Mouse (Mus musculus) lung, postnatal 0 days (tissue): ENCODE measurements around the gene Plek2. TPM values are rescaled to one million over a fixed set of nuclear protein-coding genes. Genes with fewer than 3 reads are reported as not detected.

Experiments used
- ATAC-seq: fragments of 200-750 bp; cut with Nextera tagmentation; 2 replicates; pipeline ENCODE4 v1.8.0; 2017; ENCODE audit warnings: moderate library complexity
- DNase-seq: peaks from one replicate; pipeline ENCODE4 v3.0.0-alpha.2; 2016; ENCODE audit warnings: low spot score
- H3K27ac ChIP-seq: fragments of 300-500 bp; sonication (generic); 2 replicates; pipeline ENCODE4 v1.5.1; 2014; ENCODE audit warnings: antibody characterized with exemption, mild to moderate bottlenecking, low read length, mixed read lengths
- H3K27me3 ChIP-seq: fragments of 300-500 bp; sonication (generic); replicated peaks from 2 replicates; pipeline ENCODE4 v1.6.1; 2014; ENCODE audit warnings: low read length, mixed read lengths; ENCODE audit not compliant: insufficient read depth
- H3K36me3 ChIP-seq: fragments of 300-500 bp; sonication (generic); 2 replicates; pipeline ENCODE4 v1.6.1; 2014; ENCODE audit warnings: low read length, mixed read lengths; ENCODE audit not compliant: insufficient read depth
- H3K4me1 ChIP-seq: fragments of 300-500 bp; sonication (generic); 2 replicates; pipeline ENCODE4 v1.6.1; 2014; ENCODE audit warnings: antibody characterized with exemption, low read depth, low read length, mixed read lengths; ENCODE audit not compliant: insufficient read depth
- H3K4me2 ChIP-seq: fragments of 300-500 bp; sonication (generic); replicated peaks from 2 replicates; pipeline ENCODE4 v1.6.1; 2014; ENCODE audit warnings: low read depth, mild to moderate bottlenecking, low read length, moderate library complexity, mixed read lengths
- H3K4me3 ChIP-seq: fragments of 300-500 bp; sonication (generic); 2 replicates; pipeline ENCODE4 v1.5.1; 2014; ENCODE audit warnings: low read depth, low read length
- H3K9ac ChIP-seq: fragments of 300-500 bp; sonication (generic); replicated peaks from 2 replicates; pipeline ENCODE4 v1.6.1; 2014; ENCODE audit warnings: low read depth, mild to moderate bottlenecking
- H3K9me3 ChIP-seq: fragments of 300-500 bp; sonication (generic); 2 replicates; pipeline ENCODE4 v1.6.1; 2016; ENCODE audit warnings: low read length, mixed read lengths
- CTCF ChIP-seq: IDR thresholded peaks from 2 replicates; pipeline ENCODE4 v1.5.1; 2016; ENCODE audit warnings: antibody characterized with exemption, mild to moderate bottlenecking
- EP300 ChIP-seq: IDR thresholded peaks from 2 replicates; pipeline ENCODE4 v1.6.1; 2016; ENCODE audit warnings: antibody characterized with exemption, mild to moderate bottlenecking, control low read depth
- WGBS: fragments of 180-500 bp; shearing (Covaris S2); extraction: QIAGEN DNeasy Blood & Tissue Kit; methylation state at CpG from one replicate; pipeline ENCODE4 v1.1.7; 2014; 5-methylcytosine and 5-hydroxymethylcytosine counted together
- polyA plus RNA-seq: library from polyadenylated mRNA; unstranded; fragments of >200 nt; fragmentation: Nextera tagmentation; extraction: Ambion mirVana; gene quantifications from 2 replicates; pipeline ENCODE4 v1.2.1, GENCODE M21; 2015

Gene Plek2
- polyA plus RNA-seq, 1 experiment from 2014 or later, result 2.6 TPM

- DNase-seq, result no peak
- H3K9me3 ChIP-seq, result no peaks in the 10 kb centered on the region
- TF ChIP-seq CTCF (no peak), EP300 (no peak)
- H3K9ac ChIP-seq, result peak overlapping the region; percentile 62
- peak overlapping the region; percentile 89 for H3K27ac ChIP-seq
- peak; percentile 30 for ATAC-seq
- peak overlapping the region; percentile 70 for H3K4me3 ChIP-seq
- peak overlapping the region; percentile 57 for H3K4me2 ChIP-seq
- H3K36me3 ChIP-seq, result no peaks in the 10 kb centered on the region
- no peaks in the 10 kb centered on the region for H3K4me1 ChIP-seq
- H3K27me3 ChIP-seq, result no peaks in the 10 kb centered on the region
- WGBS, result under 1% methylated on average over 22 of the region's 22 CpGs
These were observed 44.5 kb downstream of the Plek2 start for GRCm38 (mm10) chr12:78862254-78862730.

GRCm38 (mm10) chr12:78861496-78862253, 45.1 kb downstream of the Plek2 start, which contains the start of the genes Atp6v1d and Eif2s1:
Atp6v1d (minus strand) TSS chr12:78861638.
Eif2s1 (plus strand) TSS chr12:78861819.
- Histone ChIP-seq H3K4me2 (peak within 1 kb of the TSS; percentile 75), H3K4me1 (no peaks in the 10 kb centered on the region), H3K27ac (peak within 1 kb of the TSS; percentile 89), H3K27me3 (no peaks in the 10 kb centered on the region), H3K9me3 (no peaks in the 10 kb centered on the region), H3K9ac (peak within 1 kb of the TSS; percentile 62), H3K36me3 (no peaks in the 10 kb centered on the region), H3K4me3 (peak within 1 kb of the TSS; percentile 70)
- TF ChIP-seq CTCF, result peak; percentile 86
- TF ChIP-seq EP300, result peak; percentile 65; the same call in 1 of the 2 replicates
- peak; percentile 100 for DNase-seq
- under 1% methylated on average over 55 of the region's 55 CpGs for WGBS
- ATAC-seq, result peak; percentile 100

GRCm38 (mm10) chr12:78860921-78861495, 45.8 kb downstream of the Plek2 start:
- DNase-seq, result peak; percentile 53
- H3K27me3 ChIP-seq, result no peaks in the 10 kb centered on the region
- H3K4me1 ChIP-seq, result no peaks in the 10 kb centered on the region
- TF ChIP-seq EP300 (no peak), CTCF (no peak)
- peak overlapping the region; percentile 56 for H3K9ac ChIP-seq
- H3K27ac ChIP-seq, result peak overlapping the region; percentile 74
- peak overlapping the region; percentile 70 for H3K4me3 ChIP-seq
- peak overlapping the region; percentile 75 for H3K4me2 ChIP-seq
- 0% methylated on average over 30 of the region's 30 CpGs for WGBS
- H3K36me3 ChIP-seq, result peaks cover 5% of the 10 kb centered on the region; the same call in 1 of the 2 replicates
- peak; percentile 8 for ATAC-seq
- H3K9me3 ChIP-seq, result no peaks in the 10 kb centered on the region

DNA sequence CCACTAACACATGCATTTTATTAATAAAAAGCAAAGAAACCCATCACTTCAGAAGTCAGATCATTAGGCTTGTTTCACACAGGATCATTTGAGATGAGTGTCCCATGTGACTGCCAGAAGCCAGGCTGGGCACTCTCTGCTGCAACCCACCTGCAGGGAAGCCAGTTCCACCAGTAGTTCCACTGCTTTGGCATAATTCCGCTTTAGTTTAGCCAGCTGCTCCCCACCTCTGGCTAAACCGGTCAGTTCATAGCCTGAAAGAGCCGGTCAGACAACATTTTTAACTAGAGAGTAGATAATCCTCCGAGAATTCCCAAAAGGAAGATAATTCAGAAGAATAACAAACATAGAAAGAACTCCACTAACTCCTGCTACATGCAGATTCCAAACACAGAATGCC, 58.5 kb downstream of the Plek2 start:
- Histone ChIP-seq H3K4me3 (no peak overlapping the region), H3K9ac (no peak overlapping the region), H3K27ac (no peak overlapping the region), H3K4me1 (no peaks in the 10 kb centered on the region), H3K9me3 (no peaks in the 10 kb centered on the region), H3K36me3 (peaks cover 17% of the 10 kb centered on the region; the same call in 1 of the 2 replicates), H3K4me2 (no peak overlapping the region), H3K27me3 (no peaks in the 10 kb centered on the region)
- 85% methylated on average over 4 of the region's 4 CpGs for WGBS
- DNase-seq (no peak), ATAC-seq (no peak)
- TF ChIP-seq EP300 (no peak), CTCF (no peak)

DNA sequence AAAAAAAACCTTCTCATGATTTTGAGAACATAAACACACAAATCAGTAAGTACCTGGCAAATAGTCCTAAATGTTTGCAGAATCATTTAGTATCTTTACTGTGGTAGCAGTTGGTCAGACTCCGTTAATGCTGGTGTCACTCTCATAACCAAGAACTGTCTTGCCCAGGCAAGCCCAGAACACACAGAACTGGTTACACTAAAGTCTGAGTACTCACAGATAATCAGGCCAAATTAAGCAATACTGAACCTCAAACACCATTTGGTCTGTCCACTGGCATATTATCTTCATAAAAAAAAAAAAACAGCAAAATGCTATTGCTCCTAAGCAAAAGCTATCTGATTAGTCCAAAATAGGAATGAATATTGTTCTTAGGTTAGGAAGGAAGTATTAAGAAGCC, 64.3 kb downstream of the Plek2 start:
- Histone ChIP-seq H3K4me1 (no peaks in the 10 kb centered on the region), H3K36me3 (peaks cover 17% of the 10 kb centered on the region; the same call in 1 of the 2 replicates), H3K4me2 (no peak overlapping the region), H3K9ac (no peak overlapping the region), H3K27ac (no peak overlapping the region), H3K27me3 (no peaks in the 10 kb centered on the region), H3K9me3 (no peaks in the 10 kb centered on the region), H3K4me3 (no peak overlapping the region)
- WGBS, result 71% methylated on average over 1 of the region's 1 CpGs
- TF ChIP-seq EP300, result no peak
- TF ChIP-seq CTCF, result no peak
- DNase-seq (no peak), ATAC-seq (no peak)

GRCm38 (mm10) chr12:78839906-78840305, 66.9 kb downstream of the Plek2 start:
- no peaks in the 10 kb centered on the region for H3K4me1 ChIP-seq
- DNase-seq (no peak), ATAC-seq (no peak)
- no peak overlapping the region for H3K4me3 ChIP-seq
- no peak overlapping the region for H3K9ac ChIP-seq
- no peak for TF ChIP-seq EP300
- no peak for TF ChIP-seq CTCF
- H3K27me3 ChIP-seq, result no peaks in the 10 kb centered on the region
- 61% methylated on average over 4 of the region's 4 CpGs for WGBS
- peaks cover 25% of the 10 kb centered on the region; the same call in 1 of the 2 replicates for H3K36me3 ChIP-seq
- no peak overlapping the region for H3K4me2 ChIP-seq
- H3K9me3 ChIP-seq, result no peaks in the 10 kb centered on the region
- no peak overlapping the region for H3K27ac ChIP-seq

Other genes with a start within 250 kb of the Plek2 start
- 0.17 and 0.31 TPM in 2 replicates for gene Fam71d, start 215.4 kb downstream of the Plek2 start, polyA plus RNA-seq
- gene Mpp5, start 158.1 kb downstream of the Plek2 start, polyA plus RNA-seq, result 26.9 and 36.0 TPM in 2 replicates
- gene Atp6v1d, start 45.3 kb downstream of the Plek2 start, polyA plus RNA-seq, result 64.0 and 64.4 TPM in 2 replicates
- 77.7 and 85.6 TPM in 2 replicates for gene Eif2s1, start 45.1 kb downstream of the Plek2 start, polyA plus RNA-seq
- gene Tmem229b, start 100.7 kb upstream of the Plek2 start, polyA plus RNA-seq, result 5.1 and 5.3 TPM in 2 replicates
- 1.9 and 2.2 TPM in 2 replicates for gene Plekhh1, start 122.2 kb upstream of the Plek2 start, polyA plus RNA-seq
- 14.8 and 15.7 TPM in 2 replicates for gene Pigh, start 182.7 kb upstream of the Plek2 start, polyA plus RNA-seq
- 19.1 and 24.8 TPM in 2 replicates for gene Arg2, start 223.8 kb upstream of the Plek2 start, polyA plus RNA-seq